Mouse (Mus musculus) stomach, postnatal 0 days (tissue): ENCODE data around the gene Cipc. TPM values are rescaled to one million over a fixed set of nuclear protein-coding genes. Genes with fewer than 3 reads are reported as not detected.

Experiments
- ATAC-seq: fragments of 200-750 bp; cut with Nextera tagmentation; 2 replicates; pipeline ENCODE4 v1.8.0; 2017; ENCODE audit not compliant: low FRiP score, low TSS enrichment
- DNase-seq: peaks from one replicate; pipeline ENCODE4 v3.0.0-alpha.2; 2016; ENCODE audit warnings: low spot score
- H3K27ac ChIP-seq: fragments of 300-500 bp; sonication (generic); replicated peaks from 2 replicates; pipeline ENCODE4 v1.5.1; 2014; ENCODE audit warnings: mild to moderate bottlenecking, control low read depth
- H3K27me3 ChIP-seq: fragments of 300-500 bp; sonication (generic); 2 replicates; pipeline ENCODE4 v1.6.1; 2014; ENCODE audit warnings: low read length; ENCODE audit not compliant: control insufficient read depth, insufficient read depth
- H3K36me3 ChIP-seq: fragments of 300-500 bp; sonication (generic); 2 replicates; pipeline ENCODE4 v1.6.1; 2014; ENCODE audit warnings: low read length, mixed read lengths; ENCODE audit not compliant: control insufficient read depth, insufficient read depth
- H3K4me1 ChIP-seq: fragments of 300-500 bp; sonication (generic); replicated peaks from 2 replicates; pipeline ENCODE4 v1.6.1; 2014; ENCODE audit warnings: antibody characterized with exemption; ENCODE audit not compliant: control insufficient read depth, insufficient read depth
- H3K4me2 ChIP-seq: fragments of 300-500 bp; sonication (generic); replicated peaks from 2 replicates; pipeline ENCODE4 v1.6.1; 2014; ENCODE audit warnings: low read depth, mild to moderate bottlenecking, control low read depth, moderate library complexity
- H3K4me3 ChIP-seq: fragments of 300-500 bp; sonication (generic); 2 replicates; pipeline ENCODE4 v1.5.1; 2014; ENCODE audit warnings: low read depth, low read length, control low read depth
- H3K9ac ChIP-seq: fragments of 300-500 bp; sonication (generic); 2 replicates; pipeline ENCODE4 v1.6.1; 2014; ENCODE audit warnings: mild to moderate bottlenecking, low read length, control low read depth, mixed read lengths
- H3K9me3 ChIP-seq: fragments of 300-500 bp; sonication (generic); 2 replicates; pipeline ENCODE4 v1.6.1; 2016; ENCODE audit warnings: low read length; ENCODE audit not compliant: control insufficient read depth
- CTCF ChIP-seq: IDR thresholded peaks from 2 replicates; pipeline ENCODE4 v1.5.1; 2016; ENCODE audit warnings: antibody characterized with exemption, low read depth, mild to moderate bottlenecking, moderate library complexity
- EP300 ChIP-seq: optimal IDR thresholded peaks from 2 replicates; pipeline ENCODE3; 2016; ENCODE audit warnings: antibody characterized with exemption
- WGBS: fragments of 180-500 bp; shearing (Covaris S2); extraction: QIAGEN DNeasy Blood & Tissue Kit; methylation state at CpG from one replicate; pipeline ENCODE4 v1.1.7; 2014; 5-methylcytosine and 5-hydroxymethylcytosine counted together
- polyA plus RNA-seq: library from polyadenylated mRNA; unstranded; fragments of >200 nt; fragmentation: Nextera tagmentation; extraction: Ambion mirVana; gene quantifications from 2 replicates; pipeline ENCODE4 v1.2.1, GENCODE M21; 2015

The Cipc gene
- polyA plus RNA-seq, 1 experiment from 2014 or later = 10.1 TPM

DNA sequence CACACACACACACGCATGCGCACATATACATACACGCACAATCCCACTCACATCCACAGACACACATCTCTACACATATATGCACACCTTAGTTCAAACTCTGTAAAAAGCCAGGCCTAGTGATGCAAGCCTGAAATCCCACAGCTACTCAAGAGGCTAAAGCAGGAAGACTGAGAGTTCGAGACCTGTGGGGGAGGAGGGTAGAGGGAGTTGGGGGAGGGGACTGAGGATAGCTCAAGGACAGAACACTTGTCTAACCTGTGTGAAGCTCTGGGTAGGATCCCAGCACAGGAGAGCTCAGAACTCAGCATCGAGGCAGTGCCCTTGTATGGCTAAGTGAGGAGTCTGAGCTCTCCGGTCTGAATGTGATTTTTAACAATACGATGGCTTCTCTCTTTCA, 56.0 kb downstream of the Cipc start:
- DNase-seq = no peak
- Histone ChIP-seq H3K9me3 (no peaks in the 10 kb centered on the region), H3K4me1 (no peaks in the 10 kb centered on the region), H3K4me2 (no peak overlapping the region), H3K27ac (no peak overlapping the region), H3K9ac (no peak overlapping the region), H3K4me3 (no peak overlapping the region), H3K36me3 (no peaks in the 10 kb centered on the region), H3K27me3 (no peaks in the 10 kb centered on the region)
- no peak for ATAC-seq
- 79% methylated on average over 7 of the region's 7 CpGs for WGBS
- TF ChIP-seq EP300 (no peak), CTCF (no peak)

GRCm38 (mm10) chr12:87003606-87004005, 56.8 kb downstream of the Cipc start:
- H3K27ac ChIP-seq = no peak overlapping the region
- TF ChIP-seq EP300 = no peak
- TF ChIP-seq CTCF = no peak
- H3K9me3 ChIP-seq = no peaks in the 10 kb centered on the region
- ATAC-seq = no peak
- H3K27me3 ChIP-seq = no peaks in the 10 kb centered on the region
- H3K4me2 ChIP-seq = no peak overlapping the region
- no peak overlapping the region for H3K9ac ChIP-seq
- no peak for DNase-seq
- H3K4me1 ChIP-seq = no peaks in the 10 kb centered on the region
- no peaks in the 10 kb centered on the region for H3K36me3 ChIP-seq
- no peak overlapping the region for H3K4me3 ChIP-seq
- 38% methylated on average over 3 of the region's 3 CpGs for WGBS

DNA sequence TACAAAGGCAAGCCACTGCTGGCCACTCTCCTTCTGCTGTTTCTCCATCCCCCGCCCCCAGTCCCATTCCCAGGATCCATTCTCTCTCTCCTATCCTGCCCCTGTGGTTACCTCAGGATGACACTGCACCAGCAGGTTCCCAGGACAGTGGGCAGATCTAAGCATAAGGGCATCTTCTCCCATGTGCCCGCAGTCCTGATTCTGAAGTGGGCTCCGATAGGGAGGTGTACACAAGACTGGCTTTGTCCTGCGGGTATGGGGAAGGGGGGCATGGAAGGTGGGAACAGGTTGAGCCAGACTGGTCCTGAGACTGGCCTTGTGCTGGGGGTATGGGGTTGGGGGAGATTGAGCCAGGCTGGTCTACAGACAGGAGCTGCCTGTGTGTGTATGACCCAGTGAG, 57.8 kb downstream of the Cipc start:
- ATAC-seq (no peak), DNase-seq (no peak)
- Histone ChIP-seq H3K4me3 (no peak overlapping the region), H3K4me2 (no peak overlapping the region), H3K9me3 (no peaks in the 10 kb centered on the region), H3K27ac (no peak overlapping the region), H3K36me3 (no peaks in the 10 kb centered on the region), H3K4me1 (no peaks in the 10 kb centered on the region), H3K27me3 (no peaks in the 10 kb centered on the region), H3K9ac (no peak overlapping the region)
- no peak for TF ChIP-seq CTCF
- no peak for TF ChIP-seq EP300
- WGBS = 77% methylated on average over 4 of the region's 4 CpGs

Other genes with a start within 250 kb of the Cipc start
- 3.9 and 4.3 TPM in 2 replicates for gene Angel1, start 220.6 kb upstream of the Cipc start, polyA plus RNA-seq
- gene Lrrc74a, start 212.7 kb upstream of the Cipc start, polyA plus RNA-seq = not detected in 2 replicates
- gene Irf2bpl, start 62.2 kb upstream of the Cipc start, polyA plus RNA-seq = 19.1 and 19.8 TPM in 2 replicates
- gene Zdhhc22, start 43.4 kb downstream of the Cipc start, polyA plus RNA-seq = 0.53 and 0.58 TPM in 2 replicates
- 0.72 and 0.74 TPM in 2 replicates for gene Tmem63c, start 74.3 kb downstream of the Cipc start, polyA plus RNA-seq
- gene Ngb, start 155.5 kb downstream of the Cipc start, polyA plus RNA-seq = 11.1 and 11.8 TPM in 2 replicates
- 23.6 and 31.3 TPM in 2 replicates for gene Gstz1, start 200.1 kb downstream of the Cipc start, polyA plus RNA-seq
- gene Pomt2, start 200.9 kb downstream of the Cipc start, polyA plus RNA-seq = 4.4 and 4.8 TPM in 2 replicates